Mouse (Mus musculus) large intestine, adult 2 months (tissue): ENCODE results near the gene Slc26a9. TPM values are rescaled to one million over a fixed set of nuclear protein-coding genes. Genes with fewer than 3 reads are reported as not detected.

ENCODE experiments used
- DNase-seq: peaks from one replicate; pipeline ENCODE4 v3.0.0-alpha.2; 2012; ENCODE audit warnings: low read depth, low spot score
- WGBS: fragments of 180-500 bp; shearing (Covaris S2); methylation state at CpG from one replicate; pipeline ENCODE4 v1.1.7; 2018; 5-methylcytosine and 5-hydroxymethylcytosine counted together
- polyA plus RNA-seq: library from polyadenylated mRNA; depleted of rRNA; stranded (reverse); fragments of >200 nt; gene quantifications from 2 replicates; pipeline ENCODE4 v1.2.3, GENCODE M21; 2012

Slc26a9 gene
- polyA plus RNA-seq, 1 experiment = 0.04 TPM

- WGBS = 62% methylated on average over 13 of the region's 13 CpGs
These were observed 10.2 kb upstream of the Slc26a9 start for GRCm38 (mm10) chr1:131733474-131734180.

GRCm38 (mm10) chr1:131734657-131735273 lies 9.1 kb upstream of the Slc26a9 start:
- 86% methylated on average over 6 of the region's 6 CpGs for WGBS
- DNase-seq = no peak

More at GRCm38 (mm10) chr1:131733474-131734180, 10.2 kb upstream of the Slc26a9 start:
- DNase-seq = no peak

- 74% methylated on average over 9 of the region's 9 CpGs for WGBS
- DNase-seq = no peak
These were observed 7.3 kb upstream of the Slc26a9 start for GRCm38 (mm10) chr1:131736494-131736893.

- 39% methylated on average over 5 of the region's 5 CpGs for WGBS
- DNase-seq = no peak
These were observed 6.6 kb upstream of the Slc26a9 start for GRCm38 (mm10) chr1:131737269-131737668.

GRCm38 (mm10) chr1:131738760-131739159 lies 5.1 kb upstream of the Slc26a9 start:
- 74% methylated on average over 1 of the region's 1 CpGs for WGBS
- DNase-seq = no peak

GRCm38 (mm10) chr1:131739481-131740160 lies 4.2 kb upstream of the Slc26a9 start:
- 87% methylated on average over 9 of the region's 9 CpGs for WGBS
- DNase-seq = no peak

GRCm38 (mm10) chr1:131745391-131745790 lies 1.6 kb downstream of the Slc26a9 start:
- 85% methylated on average over 5 of the region's 5 CpGs for WGBS
- no peak for DNase-seq

- 70% methylated on average over 2 of the region's 2 CpGs for WGBS
- DNase-seq = no peak
These were observed 3.9 kb downstream of the Slc26a9 start for GRCm38 (mm10) chr1:131747761-131748160.

- WGBS = 71% methylated on average over 2 of the region's 2 CpGs
- no peak for DNase-seq
These were observed 4.8 kb downstream of the Slc26a9 start for GRCm38 (mm10) chr1:131748636-131749035.

GRCm38 (mm10) chr1:131749706-131750545 lies 6.1 kb downstream of the Slc26a9 start:
- DNase-seq = no peak
- WGBS = 70% methylated on average over 15 of the region's 15 CpGs

- DNase-seq = no peak
- 65% methylated on average over 3 of the region's 3 CpGs for WGBS
These were observed 7.5 kb downstream of the Slc26a9 start for GRCm38 (mm10) chr1:131751181-131751890.

GRCm38 (mm10) chr1:131751891-131752311 lies 8.1 kb downstream of the Slc26a9 start:
- no peak for DNase-seq
- 26% methylated on average over 10 of the region's 10 CpGs for WGBS

- WGBS = 63% methylated on average over 3 of the region's 3 CpGs
- DNase-seq = no peak
These were observed 10.5 kb downstream of the Slc26a9 start for GRCm38 (mm10) chr1:131754212-131754829.

GRCm38 (mm10) chr1:131754916-131755315 lies 11.1 kb downstream of the Slc26a9 start:
- no peak for DNase-seq
- 75% methylated on average over 4 of the region's 4 CpGs for WGBS

GRCm38 (mm10) chr1:131757211-131757610 lies 13.4 kb downstream of the Slc26a9 start:
- WGBS = 90% methylated on average over 6 of the region's 6 CpGs
- no peak for DNase-seq

- WGBS = 86% methylated on average over 7 of the region's 7 CpGs
- no peak for DNase-seq
These were observed 15.0 kb downstream of the Slc26a9 start for GRCm38 (mm10) chr1:131758796-131759195.

- DNase-seq = no peak
- WGBS = 58% methylated on average over 9 of the region's 9 CpGs
These were observed 16.0 kb downstream of the Slc26a9 start for GRCm38 (mm10) chr1:131759667-131760427.

- DNase-seq = no peak
- WGBS = 84% methylated on average over 3 of the region's 3 CpGs
These were observed 16.6 kb downstream of the Slc26a9 start for GRCm38 (mm10) chr1:131760428-131760820.
